Mouse (Mus musculus) CH12.LX (cell line): Measurements from ENCODE around the gene Prrx2. TPM values are rescaled to one million over a fixed set of nuclear protein-coding genes. Genes with fewer than 3 reads are reported as not detected.

Experiments used
- DNase-seq: peaks from one replicate; pipeline ENCODE4 v3.0.0-alpha.2; 2013; ENCODE audit errors: extremely low read depth
- H3K27ac ChIP-seq: 2 replicates; pipeline ENCODE4 v1.5.1; 2012; ENCODE audit warnings: low read depth, mild to moderate bottlenecking, control low read depth, moderate library complexity; ENCODE audit not compliant: insufficient read depth
- H3K27me3 ChIP-seq: replicated peaks from 2 replicates; pipeline ENCODE3; 2012; ENCODE audit warnings: inconsistent platforms
- H3K36me3 ChIP-seq, 2 experiments: replicated peaks in 1 of 2; 2 replicates each; pipeline versions ENCODE3 to v1.6.1; 2012; ENCODE audit warnings: inconsistent platforms in 1 of 2, low read length in 1 of 2, mild to moderate bottlenecking in 1 of 2, mixed read lengths in 1 of 2, moderate library complexity in 1 of 2; ENCODE audit not compliant: control insufficient read depth in 1 of 2, insufficient read depth in 1 of 2
- H3K4me1 ChIP-seq, 2 experiments: 2 replicates each; pipeline ENCODE4 v1.6.1; 2012; ENCODE audit warnings: inconsistent platforms in 1 of 2, moderate library complexity in 1 of 2; ENCODE audit not compliant: insufficient read depth in 2 of 2, control insufficient read depth in 1 of 2
- H3K4me2 ChIP-seq: 2 replicates; pipeline ENCODE4 v1.6.1; 2012; ENCODE audit warnings: low read depth, mild to moderate bottlenecking, control low read depth; ENCODE audit not compliant: poor library complexity, insufficient read depth, severe bottlenecking
- H3K4me3 ChIP-seq, 3 experiments: fragments of 150-350 bp in 1 of 3; sonication (generic) in 1 of 3; replicated peaks in 1 of 3; 2 replicates each; pipeline versions ENCODE3 to v1.5.1; 2011 to 2012; ENCODE audit warnings: low read depth in 2 of 3, low read length in 2 of 3, mild to moderate bottlenecking in 2 of 3, moderate library complexity in 2 of 3, control low read depth in 1 of 3, improper control_type of control experiment in 1 of 3, inconsistent platforms in 1 of 3, mixed read lengths in 1 of 3; ENCODE audit not compliant: poor library complexity in 1 of 3
- H3K79me2 ChIP-seq: replicated peaks from 2 replicates; pipeline ENCODE4 v1.6.1; 2012; ENCODE audit warnings: mild to moderate bottlenecking, moderate library complexity; ENCODE audit not compliant: control insufficient read depth, poor library complexity, insufficient read depth, severe bottlenecking; ENCODE audit errors: extremely low read depth
- H3K9ac ChIP-seq: 2 replicates; pipeline ENCODE4 v1.6.1; 2012; ENCODE audit warnings: low read depth, mild to moderate bottlenecking, control low read depth, moderate library complexity; ENCODE audit not compliant: insufficient read depth
- H3K9me3 ChIP-seq: replicated peaks from 2 replicates; pipeline ENCODE3; 2012; ENCODE audit warnings: low read length, inconsistent platforms, mixed read lengths
- BHLHE40 ChIP-seq: IDR thresholded peaks from 2 replicates; pipeline ENCODE4 v1.6.1; 2011; ENCODE audit warnings: mild to moderate bottlenecking, low read depth, low read length, improper control_type of control experiment
- CHD2 ChIP-seq: IDR thresholded peaks from 2 replicates; pipeline ENCODE4 v1.6.1; 2011; ENCODE audit warnings: low read length, improper control_type of control experiment
- CTCF ChIP-seq, 2 experiments: IDR thresholded peaks in 1 of 2; conservative IDR thresholded peaks in 1 of 2; 2 replicates each; pipeline ENCODE4 v1.5.1; 2011 to 2012; ENCODE audit warnings: low read depth in 2 of 2, low read length in 2 of 2, improper control_type of control experiment in 1 of 2, inconsistent platforms in 1 of 2, mild to moderate bottlenecking in 1 of 2, moderate library complexity in 1 of 2
- EP300 ChIP-seq: IDR thresholded peaks from 2 replicates; pipeline ENCODE4 v1.6.1; 2011; ENCODE audit warnings: low read length, improper control_type of control experiment
- GABPA ChIP-seq: IDR thresholded peaks from 2 replicates; pipeline ENCODE4 v1.6.1; 2012; ENCODE audit warnings: low read depth, low read length, improper control_type of control experiment, inconsistent platforms; ENCODE audit not compliant: insufficient replicate concordance
- JUN ChIP-seq: IDR thresholded peaks from 2 replicates; pipeline ENCODE4 v1.6.1; 2011; ENCODE audit warnings: low read depth, mild to moderate bottlenecking, low read length, improper control_type of control experiment, moderate library complexity; ENCODE audit not compliant: insufficient read depth
- JUND ChIP-seq: conservative IDR thresholded peaks from 2 replicates; pipeline ENCODE4 v1.6.1; 2011; ENCODE audit warnings: low read depth, low read length, improper control_type of control experiment
- MEF2A ChIP-seq: IDR thresholded peaks from 2 replicates; pipeline ENCODE4 v1.6.1; 2014; ENCODE audit warnings: low read depth, mild to moderate bottlenecking, inconsistent platforms, low read length, improper control_type of control experiment, borderline replicate concordance
- MXI1 ChIP-seq: IDR thresholded peaks from 2 replicates; pipeline ENCODE4 v1.6.1; 2011; ENCODE audit warnings: mild to moderate bottlenecking, low read depth, low read length, improper control_type of control experiment
- NELFE ChIP-seq: IDR thresholded peaks from 2 replicates; pipeline ENCODE4 v1.6.1; 2011; ENCODE audit warnings: low read depth, low read length, improper control_type of control experiment
- NRF1 ChIP-seq: IDR thresholded peaks from 2 replicates; pipeline ENCODE4 v1.6.1; 2014; ENCODE audit warnings: low read depth, mild to moderate bottlenecking, inconsistent platforms, low read length, improper control_type of control experiment, moderate library complexity
- PAX5 ChIP-seq: IDR thresholded peaks from 2 replicates; pipeline ENCODE4 v1.6.1; 2012; ENCODE audit warnings: low read length, inconsistent platforms, mixed read lengths
- POLR2A ChIP-seq: IDR thresholded peaks from 2 replicates; pipeline ENCODE4 v1.6.1; 2011; ENCODE audit warnings: low read depth, mild to moderate bottlenecking, improper control_type of control experiment, low read length
- POLR2AphosphoS2 ChIP-seq: IDR thresholded peaks from 2 replicates; pipeline ENCODE4 v1.6.1; 2011; ENCODE audit warnings: low read depth, low read length, improper control_type of control experiment
- RAD21 ChIP-seq: IDR thresholded peaks from 2 replicates; pipeline ENCODE4 v1.6.1; 2011; ENCODE audit warnings: low read depth, mild to moderate bottlenecking, low read length, improper control_type of control experiment, moderate library complexity
- SIN3A ChIP-seq: IDR thresholded peaks from 2 replicates; pipeline ENCODE4 v1.6.1; 2012; ENCODE audit warnings: low read length, improper control_type of control experiment, inconsistent platforms
- TBP ChIP-seq: conservative IDR thresholded peaks from 2 replicates; pipeline ENCODE4 v1.6.1; 2011; ENCODE audit warnings: low read depth, low read length, improper control_type of control experiment
- USF1 ChIP-seq: IDR thresholded peaks from 2 replicates; pipeline ENCODE4 v1.6.1; 2014; ENCODE audit warnings: low read depth, mild to moderate bottlenecking, inconsistent platforms, low read length, improper control_type of control experiment
- ZC3H11A ChIP-seq: IDR thresholded peaks from 2 replicates; pipeline ENCODE4 v1.6.1; 2012; ENCODE audit warnings: low read depth, mild to moderate bottlenecking, inconsistent platforms, low read length, improper control_type of control experiment
- ZKSCAN1 ChIP-seq: IDR thresholded peaks from 2 replicates; pipeline ENCODE4 v1.6.1; 2012; ENCODE audit warnings: low read depth, inconsistent platforms, low read length, improper control_type of control experiment, borderline replicate concordance
- ZNF384 ChIP-seq: IDR thresholded peaks from 2 replicates; pipeline ENCODE4 v1.6.1; 2012; ENCODE audit warnings: low read depth, low read length, improper control_type of control experiment, inconsistent platforms
- dilution Hi-C: fragments of 300-500 bp; cut with MboI; formaldehyde crosslinking; loops from 2 replicates; pipeline ENCODE4 v1.14.3; 2020; ENCODE audit warnings: low sequenced_read_pairs; ENCODE audit not compliant: extremely low pct_unique_long_range_greater_than_20kb, extremely low pct_ligation_motif_present
- in situ Hi-C: fragments of 300-500 bp; cut with MboI; formaldehyde crosslinking; loops from 3 replicates; pipeline ENCODE4 v1.14.3; 2019; ENCODE audit warnings: low sequenced_read_pairs, low pct_ligation_motif_present, low pct_unique_long_range_greater_than_20kb, mixed read lengths
- polyA plus RNA-seq: library from polyadenylated mRNA; unstranded; fragments of >175 nt; gene quantifications from 2 replicates; pipeline ENCODE4 v1.2.1, GENCODE M21; 2012; ENCODE audit warnings: low read depth; ENCODE audit not compliant: insufficient read length
- total RNA-seq, 2 experiments: library from RNA; depleted of rRNA; stranded (reverse); fragments of 300-350 nt in 1 of 2; fragments of >200 nt in 1 of 2; gene quantifications; 2 replicates each; pipeline ENCODE4 v1.2.3; 2012 to 2014

Gene Prrx2
- total and polyA plus RNA-seq, 3 experiments = not detected

GRCm38 (mm10) chr2:30830283-30830795 lies 4.4 kb upstream of the Prrx2 start, which contains the start of gene Asb6:
Gene Asb6, minus strand, starts transcription at chr2:30830333.
- no peak within 1 kb of the TSS for H3K27ac ChIP-seq
- no peak within 1 kb of the TSS for H3K4me3 ChIP-seq
- no peak within 1 kb of the TSS for H3K9ac ChIP-seq
- peaks cover 46% of the 10 kb centered on the region for H3K27me3 ChIP-seq
- peaks cover 19% of the 10 kb centered on the region for H3K79me2 ChIP-seq
- peaks cover 3 to 18% of the 10 kb centered on the region in 2 experiments for H3K4me1 ChIP-seq
- dilution Hi-C loops (no loop called here), in situ Hi-C loops (no loop called here)
- no peak within 1 kb of the TSS for H3K4me2 ChIP-seq
- TF ChIP-seq MXI1 = no peak
- no peak for TF ChIP-seq ZNF384
- no peak for TF ChIP-seq MEF2A
- TF ChIP-seq POLR2AphosphoS2 = no peak
- TF ChIP-seq CHD2 = no peak
- TF ChIP-seq SIN3A = no peak
- TF ChIP-seq ZKSCAN1 = no peak
- no peak for TF ChIP-seq ZC3H11A
- TF ChIP-seq BHLHE40 = no peak
- TF ChIP-seq PAX5 = no peak
- TF ChIP-seq NELFE = no peak
- TF ChIP-seq GABPA = no peak
- TF ChIP-seq JUN = no peak
- peaks cover 3% of the 10 kb centered on the region for H3K9me3 ChIP-seq
- H3K36me3 ChIP-seq = peaks cover 10 to 18% of the 10 kb centered on the region in 2 experiments
- DNase-seq = no peak

DNA sequence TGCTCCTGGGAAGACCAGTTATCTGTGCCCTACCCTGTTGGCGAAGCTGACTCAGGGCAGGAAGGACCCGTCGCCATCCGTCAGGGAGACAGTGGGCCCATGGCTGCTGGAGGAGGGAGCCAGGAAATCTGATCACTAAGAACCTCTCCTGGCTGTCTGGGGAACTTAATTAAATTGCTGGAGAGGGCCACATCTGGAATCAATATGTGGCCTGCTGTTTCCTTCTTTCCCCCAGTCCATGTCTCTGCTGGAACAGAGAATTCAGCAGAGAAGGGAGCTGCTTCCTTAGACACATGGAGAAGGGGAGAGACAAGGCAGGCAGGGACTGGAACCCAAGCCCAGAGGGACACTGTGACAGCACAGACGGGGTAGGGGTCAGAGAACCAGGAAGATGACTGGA lies 1.1 kb upstream of the Prrx2 start:
- Histone ChIP-seq H3K9ac (no peak overlapping the region), H3K9me3 (peaks cover 3% of the 10 kb centered on the region), H3K4me2 (no peak overlapping the region), H3K36me3 (no peaks in the 10 kb centered on the region), H3K4me3 (no peak overlapping the region), H3K27ac (no peak overlapping the region), H3K27me3 (peaks cover 79% of the 10 kb centered on the region), H3K4me1 (peaks cover 0 to 2% of the 10 kb centered on the region in 2 experiments; a peak in 2 of 4 replicates), H3K79me2 (no peaks in the 10 kb centered on the region)
- TF ChIP-seq ZNF384 (no peak), CTCF (conservative IDR thresholded peaks at IDR 0.05 in 1 of 2, IDR thresholded peaks at IDR 0.05 in 1 of 2; ENCODE audit: low read depth in 2 of 2, low read length in 2 of 2) (no peak), POLR2A (no peak), TBP (no peak), MXI1 (no peak), MEF2A (no peak), USF1 (no peak), EP300 (no peak), JUND (no peak), NRF1 (no peak), RAD21 (no peak), ZKSCAN1 (no peak)
- in situ Hi-C loops (no loop called here), dilution Hi-C loops (no loop called here)
- DNase-seq = no peak
